Mouse (Mus musculus) CH12.LX (cell line): ENCODE measurements around the gene Mmrn2.
"Not testable (repeated sequence)": the region's sequence is repeated elsewhere in the genome, so short reads cannot be mapped to it uniquely, and the experiment has no call there.

Source experiments
- CHD1 ChIP-seq: IDR thresholded peaks from 2 replicates; pipeline ENCODE4 v1.6.1; 2012; ENCODE audit warnings: low read depth, low read length, improper control_type of control experiment, inconsistent platforms
- CHD2 ChIP-seq: IDR thresholded peaks from 2 replicates; pipeline ENCODE4 v1.6.1; 2011; ENCODE audit warnings: low read length, improper control_type of control experiment
- CTCF ChIP-seq, 2 experiments: IDR thresholded peaks in 1 of 2; conservative IDR thresholded peaks in 1 of 2; 2 replicates each; pipeline ENCODE4 v1.5.1; 2011 to 2012; ENCODE audit warnings: low read depth in 2 of 2, low read length in 2 of 2, improper control_type of control experiment in 1 of 2, inconsistent platforms in 1 of 2, mild to moderate bottlenecking in 1 of 2, moderate library complexity in 1 of 2
- EP300 ChIP-seq: IDR thresholded peaks from 2 replicates; pipeline ENCODE4 v1.6.1; 2011; ENCODE audit warnings: low read length, improper control_type of control experiment
- JUND ChIP-seq: conservative IDR thresholded peaks from 2 replicates; pipeline ENCODE4 v1.6.1; 2011; ENCODE audit warnings: low read depth, low read length, improper control_type of control experiment
- MEF2A ChIP-seq: IDR thresholded peaks from 2 replicates; pipeline ENCODE4 v1.6.1; 2014; ENCODE audit warnings: low read depth, mild to moderate bottlenecking, inconsistent platforms, low read length, improper control_type of control experiment, borderline replicate concordance
- MXI1 ChIP-seq: IDR thresholded peaks from 2 replicates; pipeline ENCODE4 v1.6.1; 2011; ENCODE audit warnings: mild to moderate bottlenecking, low read depth, low read length, improper control_type of control experiment
- POLR2A ChIP-seq: IDR thresholded peaks from 2 replicates; pipeline ENCODE4 v1.6.1; 2011; ENCODE audit warnings: low read depth, mild to moderate bottlenecking, improper control_type of control experiment, low read length
- SMC3 ChIP-seq: IDR thresholded peaks from 2 replicates; pipeline ENCODE4 v1.6.1; 2011; ENCODE audit warnings: low read depth, low read length, improper control_type of control experiment
- TBP ChIP-seq: conservative IDR thresholded peaks from 2 replicates; pipeline ENCODE4 v1.6.1; 2011; ENCODE audit warnings: low read depth, low read length, improper control_type of control experiment
- USF2 ChIP-seq: conservative IDR thresholded peaks from 2 replicates; pipeline ENCODE4 v1.6.1; 2011; ENCODE audit warnings: low read depth, low read length, improper control_type of control experiment
- ZC3H11A ChIP-seq: IDR thresholded peaks from 2 replicates; pipeline ENCODE4 v1.6.1; 2012; ENCODE audit warnings: low read depth, mild to moderate bottlenecking, inconsistent platforms, low read length, improper control_type of control experiment

DNA sequence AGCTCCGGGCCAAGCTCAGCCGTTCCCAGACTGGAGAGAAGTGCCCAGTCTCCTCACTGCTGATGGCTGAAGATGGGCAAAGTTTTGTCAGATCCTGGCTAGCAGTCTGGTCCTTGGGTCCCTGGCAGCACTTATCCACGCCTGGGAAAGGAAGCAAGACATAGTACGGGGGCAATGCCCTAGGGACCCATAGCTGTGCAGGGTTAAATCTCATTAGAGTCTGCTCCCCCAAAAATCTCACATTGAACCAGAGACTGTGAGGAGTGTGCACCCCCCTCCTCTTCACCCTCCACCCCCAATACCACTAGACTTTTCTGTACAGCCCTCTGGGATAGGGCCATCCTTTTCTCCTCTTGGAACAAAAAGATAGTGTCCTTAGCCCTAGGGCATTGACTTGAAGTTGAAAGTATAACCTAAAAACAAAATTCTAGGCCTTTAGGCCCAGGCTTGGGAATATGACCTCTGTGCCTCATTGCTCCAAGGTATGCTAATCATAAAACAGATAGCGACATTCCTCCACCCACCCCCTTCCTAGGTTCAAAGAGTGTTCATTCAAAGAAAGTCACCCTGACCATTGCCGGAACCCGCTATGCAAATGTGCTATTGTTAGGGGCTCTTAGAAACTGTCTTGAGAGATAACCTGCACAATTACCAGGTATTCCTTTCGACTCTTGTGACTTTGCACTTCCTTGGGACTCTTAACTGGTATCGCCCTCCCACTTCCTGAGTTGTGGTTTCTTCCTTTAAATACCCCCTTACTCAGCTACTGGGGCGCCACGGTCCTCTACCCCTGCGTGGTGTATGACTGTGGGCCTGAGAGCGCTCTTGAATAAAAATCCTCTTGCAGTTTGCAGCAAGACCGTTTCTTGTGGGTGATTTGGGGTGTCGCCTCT lies 10.8 kb upstream of the Mmrn2 start:
- TF ChIP-seq CHD1; CHD2; POLR2A; MEF2A; EP300; ZC3H11A; USF2; CTCF (conservative IDR thresholded peaks at IDR 0.05 in 1 of 2, IDR thresholded peaks at IDR 0.05 in 1 of 2; ENCODE audit: low read depth in 2 of 2, low read length in 2 of 2); TBP; SMC3; MXI1; JUND: not testable (repeated sequence)
